Mouse (Mus musculus) ES-E14 (cell line): ENCODE results near the gene Misp. TPM values are rescaled to one million over a fixed set of nuclear protein-coding genes. Genes with fewer than 3 reads are reported as not detected.

ENCODE experiments used
- DNase-seq: peaks from one replicate; pipeline ENCODE4 v3.0.0-alpha.2; 2013; ENCODE audit warnings: low read depth, low spot score
- H3K27ac ChIP-seq: 2 replicates; pipeline ENCODE4 v1.5.1; 2012; ENCODE audit warnings: low read depth, mild to moderate bottlenecking, low read length, moderate library complexity, mixed read lengths; ENCODE audit not compliant: poor library complexity, insufficient read depth, severe bottlenecking
- H3K36me3 ChIP-seq: 2 replicates; pipeline ENCODE4 v1.6.1; 2012; ENCODE audit warnings: mild to moderate bottlenecking, low read length, moderate library complexity, mixed read lengths; ENCODE audit not compliant: control insufficient read depth, poor library complexity, insufficient read depth, severe bottlenecking
- H3K4me1 ChIP-seq, 2 experiments: fragments of 150-350 bp in 1 of 2; sonication (generic) in 1 of 2; 2 replicates each; pipeline ENCODE4 v1.6.1; 2012; ENCODE audit warnings: low read length in 2 of 2, mild to moderate bottlenecking in 1 of 2, mixed read lengths in 1 of 2; ENCODE audit not compliant: control insufficient read depth in 2 of 2, insufficient read depth in 2 of 2, poor library complexity in 1 of 2
- H3K4me3 ChIP-seq, 2 experiments: fragments of 150-350 bp in 1 of 2; sonication (generic) in 1 of 2; 2 replicates each; pipeline ENCODE4 v1.5.1; 2012; ENCODE audit warnings: low read length in 2 of 2, low read depth in 1 of 2, mild to moderate bottlenecking in 1 of 2, mixed read lengths in 1 of 2; ENCODE audit not compliant: insufficient read depth in 1 of 2, poor library complexity in 1 of 2, severe bottlenecking in 1 of 2
- H3K9ac ChIP-seq: 2 replicates; pipeline ENCODE4 v1.6.1; 2012; ENCODE audit warnings: low read depth, mild to moderate bottlenecking, low read length, mixed read lengths; ENCODE audit not compliant: poor library complexity, insufficient read depth, severe bottlenecking
- H3K9me3 ChIP-seq: fragments of 150-350 bp; sonication (generic); 2 replicates; pipeline ENCODE4 v1.6.1; 2012; ENCODE audit warnings: low read depth, mild to moderate bottlenecking, low read length; ENCODE audit not compliant: control insufficient read depth, insufficient read depth
- CHD2 ChIP-seq: IDR thresholded peaks from 2 replicates; pipeline ENCODE4 v1.6.1; 2014; ENCODE audit warnings: mild to moderate bottlenecking, low read depth, low read length, inconsistent platforms
- HCFC1 ChIP-seq: IDR thresholded peaks from 2 replicates; pipeline ENCODE4 v1.6.1; 2012; ENCODE audit warnings: low read length, inconsistent platforms, borderline replicate concordance; ENCODE audit not compliant: insufficient read depth
- MAFK ChIP-seq: IDR thresholded peaks from 2 replicates; pipeline ENCODE4 v1.6.1; 2014; ENCODE audit warnings: mild to moderate bottlenecking, low read depth, low read length, inconsistent platforms; ENCODE audit not compliant: insufficient read depth
- ZC3H11A ChIP-seq: IDR thresholded peaks from 2 replicates; pipeline ENCODE4 v1.6.1; 2012; ENCODE audit warnings: low read depth, mild to moderate bottlenecking, inconsistent platforms, low read length, borderline replicate concordance
- ZNF384 ChIP-seq: IDR thresholded peaks from 2 replicates; pipeline ENCODE4 v1.6.1; 2012; ENCODE audit warnings: low read depth, low read length, inconsistent platforms
- in situ Hi-C, 2 experiments: fragments of 600-800 bp; cut with MboI; formaldehyde crosslinking; loops; one replicate each; pipeline ENCODE4 v1.15.1; 2025; ENCODE audit warnings: low sequenced_read_pairs in 2 of 2, inconsistent platforms in 1 of 2; ENCODE audit not compliant: unreplicated experiment in 2 of 2
- total RNA-seq: library from RNA; depleted of rRNA; stranded (reverse); fragments of 300-350 nt; gene quantifications from 2 replicates; pipeline ENCODE4 v1.2.3, GENCODE M21; 2012

Misp gene
- total RNA-seq, 1 experiment, result 1.7 TPM

DNA sequence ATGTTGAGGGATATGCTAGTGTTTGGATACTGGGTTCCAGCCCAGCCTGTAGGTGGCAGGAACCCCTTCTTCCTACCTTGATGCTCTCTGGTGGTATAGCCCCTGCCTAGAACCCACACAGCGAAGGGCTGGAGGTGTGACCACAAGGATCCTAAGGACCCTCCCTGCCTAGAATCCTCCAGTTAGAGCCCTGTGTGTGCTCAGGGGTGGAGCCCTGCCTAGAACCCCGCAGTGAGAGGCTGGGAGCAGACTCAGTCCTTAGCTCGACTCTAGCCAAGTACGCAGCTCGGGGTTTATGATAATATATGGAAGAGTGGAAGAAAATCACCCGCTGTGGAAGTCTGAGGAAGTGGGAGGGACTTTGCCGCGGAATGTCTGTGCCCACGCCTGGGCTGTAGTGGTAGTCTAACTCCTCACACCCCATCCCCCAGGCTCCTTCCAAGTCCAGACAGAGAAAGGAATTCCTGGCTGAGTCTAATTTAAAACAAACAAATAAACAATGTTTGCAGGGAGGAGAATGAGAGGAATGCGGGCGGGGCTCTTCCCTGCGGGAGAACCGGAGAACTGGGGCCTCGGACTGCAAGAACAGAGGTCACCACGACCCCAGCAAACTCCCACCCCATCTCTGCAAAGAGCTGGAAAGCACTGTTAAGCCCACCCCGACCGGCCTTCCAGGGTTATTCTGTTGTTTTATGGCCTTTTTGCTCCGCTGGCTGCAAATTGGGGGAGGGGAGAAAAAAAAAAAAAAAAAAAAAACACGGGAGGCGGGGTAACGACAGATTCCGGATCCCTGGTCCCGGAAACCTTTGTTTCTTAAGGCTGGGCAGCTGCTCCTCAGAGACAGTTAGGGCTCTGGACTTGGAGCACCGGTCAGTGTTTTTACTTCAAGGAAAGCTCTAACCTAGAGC is 20.1 kb downstream of the Misp start:
- in situ Hi-C loops, result no loop called here
- Histone ChIP-seq H3K9me3 (no peaks in the 10 kb centered on the region), H3K4me3 (peak overlapping the region; percentile 2 to 13), H3K27ac (peak overlapping the region; percentile 59), H3K9ac (no peak overlapping the region), H3K4me1 (peaks cover 2 to 8% of the 10 kb centered on the region in 2 experiments; a peak in 3 of 4 replicates), H3K36me3 (no peaks in the 10 kb centered on the region)
- peak; percentile 83 for DNase-seq
- TF ChIP-seq ZC3H11A, result no peak
- TF ChIP-seq MAFK, result 0 out of 2 replicates have a peak, but pooled peaks have one; percentile 30
- peak; percentile 98 for TF ChIP-seq ZNF384
- TF ChIP-seq HCFC1, result peak; percentile 38; the same call in 1 of the 2 replicates
- TF ChIP-seq CHD2, result peak; percentile 65; the same call in 1 of the 2 replicates

DNA sequence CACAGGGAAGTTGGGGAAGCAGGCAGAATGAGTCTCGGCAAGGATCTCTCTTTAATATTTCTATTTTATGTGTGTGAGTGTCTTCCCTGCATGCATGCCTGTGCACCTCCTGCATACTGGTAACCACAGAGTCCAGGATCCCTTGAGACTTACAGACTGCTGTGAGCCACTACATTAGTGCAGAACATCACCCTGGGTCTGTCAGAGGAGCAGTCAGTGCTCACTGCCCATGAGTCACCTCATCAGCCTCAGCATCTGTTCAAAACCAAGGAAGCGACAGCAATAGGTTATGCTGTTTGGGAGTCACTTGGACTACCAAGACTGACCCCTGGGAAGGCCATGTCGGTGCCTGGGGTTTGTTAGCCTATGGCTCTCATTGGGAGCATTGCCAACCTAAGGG is 21.5 kb downstream of the Misp start:
- H3K36me3 ChIP-seq, result no peaks in the 10 kb centered on the region
- H3K27ac ChIP-seq, result no peak overlapping the region; the same call in 1 of the 2 replicates
- H3K4me1 ChIP-seq, result peaks cover 2 to 8% of the 10 kb centered on the region in 2 experiments; a peak in 3 of 4 replicates
- no peak for TF ChIP-seq MAFK
- TF ChIP-seq ZC3H11A, result no peak
- TF ChIP-seq HCFC1, result no peak
- no peaks in the 10 kb centered on the region for H3K9me3 ChIP-seq
- H3K9ac ChIP-seq, result no peak overlapping the region
- no peak for DNase-seq
- in situ Hi-C loops, result no loop called here
- no peak overlapping the region for H3K4me3 ChIP-seq

DNA sequence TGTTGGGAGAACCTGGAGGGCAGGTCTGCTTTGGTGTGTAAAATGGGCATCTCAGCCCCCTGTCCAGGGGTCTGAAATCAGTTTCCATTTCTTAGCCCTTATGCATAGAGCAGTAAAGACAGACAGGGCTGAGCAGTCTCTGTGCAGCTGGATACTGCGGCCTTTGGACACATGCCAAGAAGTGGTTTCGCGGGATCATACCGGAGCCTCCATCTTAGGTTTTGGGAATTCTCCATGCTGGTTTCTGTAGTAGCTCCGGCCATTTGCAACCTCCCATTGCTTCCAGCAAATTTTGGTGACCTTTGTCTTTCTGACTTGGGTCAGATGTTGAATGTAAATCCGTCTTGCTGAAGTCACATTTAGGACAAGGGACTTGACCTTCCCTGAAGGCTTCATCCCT is 22.7 kb downstream of the Misp start:
- H3K27ac ChIP-seq, result no peak overlapping the region

DNA sequence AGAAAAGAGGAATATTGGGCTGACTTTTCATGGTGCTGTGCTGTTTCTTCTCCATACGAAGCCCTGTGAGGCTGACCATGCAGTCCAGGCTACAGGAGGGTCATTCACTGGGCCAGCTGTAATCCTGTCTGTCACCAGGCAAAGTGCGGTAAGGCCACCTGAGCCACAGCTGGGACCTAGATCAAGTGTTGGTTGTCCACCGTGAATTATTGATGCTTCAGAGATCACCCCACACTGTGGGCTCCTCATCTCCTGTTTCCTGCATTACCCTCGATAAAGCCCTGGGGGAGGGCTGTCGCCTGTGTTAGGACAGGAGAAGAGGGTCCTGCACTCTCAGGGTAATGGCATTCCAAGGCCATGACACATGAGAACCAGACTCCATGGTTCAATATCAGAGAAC is 25.8 kb downstream of the Misp start:
- H3K9me3 ChIP-seq, result no peaks in the 10 kb centered on the region
- no peaks in the 10 kb centered on the region for H3K36me3 ChIP-seq
- no peak for TF ChIP-seq ZNF384
- TF ChIP-seq ZC3H11A, result no peak
- TF ChIP-seq CHD2, result no peak
- TF ChIP-seq HCFC1, result no peak
- TF ChIP-seq MAFK, result no peak
- H3K27ac ChIP-seq, result no peak overlapping the region
- H3K9ac ChIP-seq, result no peak overlapping the region
- in situ Hi-C loops, result no loop called here
- DNase-seq, result no peak
- H3K4me3 ChIP-seq, result no peak overlapping the region
- peaks cover 2 to 18% of the 10 kb centered on the region in 2 experiments for H3K4me1 ChIP-seq

More for the DNA sequence above, 22.7 kb downstream of the Misp start:
- no peak for DNase-seq
- peaks cover 2 to 8% of the 10 kb centered on the region in 2 experiments; a peak in 3 of 4 replicates for H3K4me1 ChIP-seq
- H3K36me3 ChIP-seq, result no peaks in the 10 kb centered on the region
- no peak overlapping the region for H3K4me3 ChIP-seq
- no peak overlapping the region for H3K9ac ChIP-seq
- H3K9me3 ChIP-seq, result no peaks in the 10 kb centered on the region
- in situ Hi-C loops, result no loop called here
- no peak for TF ChIP-seq MAFK
- no peak for TF ChIP-seq ZNF384
- TF ChIP-seq ZC3H11A, result no peak
- TF ChIP-seq HCFC1, result no peak
- TF ChIP-seq CHD2, result no peak
